18 mouse cellular contexts compared by ENCODE assay signal in genomic region chr1:131947997-131948525, GRCm38 (mm10). TPM values are rescaled to one million over a fixed set of nuclear protein-coding genes. Genes with fewer than 3 reads are reported as not detected.
DNase-seq lines count a peak whose midpoint lies in the region; ATAC-seq lines count a peak whose summit lies in the region.
"Had no signal": no experiment of that assay in that cellular context is flagged by ENCODE, and none has a peak within 500 bp of the region (broad histone marks: within the 10 kb centered on the region; RNA-seq: fewer than 3 reads in every experiment).

No protein-coding gene starts in this region.

- no peak overlapping the region for H3K4me3 ChIP-seq in forebrain, embryonic 10.5 days
- no peak overlapping the region for H3K4me3 ChIP-seq in forebrain, embryonic 14.5 days (ENCODE audit: low read depth, low read length)
- H3K4me3 ChIP-seq in kidney, embryonic 14.5 days (ENCODE audit: low read length): no peak overlapping the region
- H3K4me3 ChIP-seq in midbrain, embryonic 11.5 days (ENCODE audit: low read depth, low read length): no peak overlapping the region
- no peak overlapping the region for H3K4me3 ChIP-seq in midbrain, embryonic 13.5 days (replicated peaks)
- H3K4me3 ChIP-seq: heart, embryonic 15.5 days had no signal

- ATAC-seq in forebrain, embryonic 14.5 days: no peak
- ATAC-seq in kidney, embryonic 14.5 days (ENCODE audit: low FRiP score, low TSS enrichment): peak; percentile 87
- peak; percentile 54; the same call in 1 of the 2 replicates for ATAC-seq in midbrain, embryonic 11.5 days (ENCODE audit: low FRiP score)
- no peak for ATAC-seq in midbrain, embryonic 13.5 days
- peak; percentile 20; the same call in 1 of the 2 replicates for ATAC-seq in granulocyte monocyte progenitor cell, adult 5-6 weeks (replicated peaks; ENCODE audit: poor library complexity, severe bottlenecking)

- no peak for DNase-seq in forebrain, embryonic 10.5 days (ENCODE audit: extremely low spot score, low spot score)
- DNase-seq in forebrain, embryonic 14.5 days (ENCODE audit: low spot score): no peak
- no peak for DNase-seq in kidney, postnatal 36 days
- no peak for DNase-seq in midbrain, embryonic 11.5 days (ENCODE audit: low spot score, missing footprints)
- no peak for DNase-seq in urinary bladder, postnatal 4 days (ENCODE audit: low spot score in 2 of 2)
- DNase-seq: adrenal gland, postnatal 10 days; cerebellum, adult 2 months; embryo, embryonic 11 days; gastrocnemius, postnatal 14 days; left cerebral cortex, postnatal 4 days; lung, postnatal 4 days; right cerebral cortex, postnatal 14 days; thymus, postnatal 36 days had no signal

- peak overlapping the region; percentile 62; the same call in 1 of the 2 replicates for H3K27ac ChIP-seq in forebrain, embryonic 10.5 days
- no peak overlapping the region for H3K27ac ChIP-seq in forebrain, embryonic 14.5 days (ENCODE audit: low read depth, low read length)
- peak overlapping the region; percentile 48; the same call in 1 of the 2 replicates for H3K27ac ChIP-seq in kidney, embryonic 14.5 days (ENCODE audit: low read depth, low read length)
- H3K27ac ChIP-seq in midbrain, embryonic 11.5 days (ENCODE audit: low read depth, low read length): no peak overlapping the region
- H3K27ac ChIP-seq in midbrain, embryonic 13.5 days: no peak overlapping the region
- H3K27ac ChIP-seq: heart, embryonic 15.5 days had no signal

- no peaks in the 10 kb centered on the region for H3K27me3 ChIP-seq in forebrain, embryonic 10.5 days (ENCODE audit: poor library complexity, severe bottlenecking)
- H3K27me3 ChIP-seq in forebrain, embryonic 14.5 days (replicated peaks; ENCODE audit: control insufficient read depth, insufficient read depth, low read length): no peaks in the 10 kb centered on the region
- H3K27me3 ChIP-seq in kidney, embryonic 14.5 days (ENCODE audit: control insufficient read depth, insufficient read depth, low read length): no peaks in the 10 kb centered on the region
- no peaks in the 10 kb centered on the region for H3K27me3 ChIP-seq in midbrain, embryonic 11.5 days (ENCODE audit: control insufficient read depth, insufficient read depth, low read length)
- H3K27me3 ChIP-seq in midbrain, embryonic 13.5 days: no peaks in the 10 kb centered on the region
- H3K27me3 ChIP-seq: heart, embryonic 15.5 days had no signal

- H3K36me3 ChIP-seq in forebrain, embryonic 10.5 days (replicated peaks): no peaks in the 10 kb centered on the region
- H3K36me3 ChIP-seq in forebrain, embryonic 14.5 days (ENCODE audit: control insufficient read depth, insufficient read depth, low read length): no peaks in the 10 kb centered on the region
- no peaks in the 10 kb centered on the region for H3K36me3 ChIP-seq in kidney, embryonic 14.5 days (ENCODE audit: control insufficient read depth, insufficient read depth, low read length)
- no peaks in the 10 kb centered on the region for H3K36me3 ChIP-seq in midbrain, embryonic 11.5 days (ENCODE audit: control insufficient read depth, insufficient read depth, low read length)
- H3K36me3 ChIP-seq in midbrain, embryonic 13.5 days: no peaks in the 10 kb centered on the region
- H3K36me3 ChIP-seq: heart, embryonic 15.5 days had no signal

- no peak overlapping the region for H3K4me2 ChIP-seq in forebrain, embryonic 14.5 days (ENCODE audit: low read length)
- no peak overlapping the region for H3K4me2 ChIP-seq in kidney, embryonic 14.5 days (replicated peaks; ENCODE audit: low read depth, low read length)
- H3K4me2 ChIP-seq in midbrain, embryonic 11.5 days: no peak overlapping the region
- H3K4me2 ChIP-seq in midbrain, embryonic 13.5 days (replicated peaks): no peak overlapping the region
- H3K4me2 ChIP-seq: heart, embryonic 15.5 days; liver, embryonic 11.5 days had no signal

- 15% methylated on average over 1 of the region's 1 CpGs for WGBS in forebrain, embryonic 10.5 days
- 32% methylated on average over 1 of the region's 1 CpGs for WGBS in forebrain, embryonic 14.5 days
- 19% methylated on average over 1 of the region's 1 CpGs for WGBS in kidney, embryonic 14.5 days
- WGBS in midbrain, embryonic 11.5 days: 17% methylated on average over 1 of the region's 1 CpGs
- WGBS in midbrain, embryonic 13.5 days: 58% methylated on average over 1 of the region's 1 CpGs

- H3K9ac ChIP-seq in forebrain, embryonic 14.5 days (ENCODE audit: low read length): no peak overlapping the region
- H3K9ac ChIP-seq in kidney, embryonic 14.5 days (ENCODE audit: low read depth, low read length): no peak overlapping the region
- no peak overlapping the region for H3K9ac ChIP-seq in midbrain, embryonic 11.5 days (ENCODE audit: low read length)
- no peak overlapping the region for H3K9ac ChIP-seq in midbrain, embryonic 13.5 days (replicated peaks)
- H3K9ac ChIP-seq: heart, embryonic 15.5 days had no signal

- peaks cover 19% of the 10 kb centered on the region for H3K4me1 ChIP-seq in forebrain, embryonic 10.5 days
- no peaks in the 10 kb centered on the region for H3K4me1 ChIP-seq in forebrain, embryonic 14.5 days (ENCODE audit: control insufficient read depth, insufficient read depth, low read length)
- 0 out of 2 replicates have a peak, but pooled peaks cover 14% of the 10 kb centered on the region for H3K4me1 ChIP-seq in kidney, embryonic 14.5 days (ENCODE audit: control insufficient read depth, insufficient read depth, low read length)
- peaks cover 9% of the 10 kb centered on the region; the same call in 1 of the 2 replicates for H3K4me1 ChIP-seq in midbrain, embryonic 11.5 days (ENCODE audit: control insufficient read depth, insufficient read depth, low read length)
- peaks cover 10% of the 10 kb centered on the region for H3K4me1 ChIP-seq in midbrain, embryonic 13.5 days (replicated peaks)

- no peaks in the 10 kb centered on the region for H3K9me3 ChIP-seq in forebrain, embryonic 10.5 days
- no peaks in the 10 kb centered on the region for H3K9me3 ChIP-seq in forebrain, embryonic 14.5 days (replicated peaks; ENCODE audit: control insufficient read depth, low read length)
- H3K9me3 ChIP-seq in kidney, embryonic 14.5 days (ENCODE audit: control insufficient read depth, low read length): no peaks in the 10 kb centered on the region
- no peaks in the 10 kb centered on the region for H3K9me3 ChIP-seq in midbrain, embryonic 11.5 days (ENCODE audit: control insufficient read depth, low read length)
- no peaks in the 10 kb centered on the region for H3K9me3 ChIP-seq in midbrain, embryonic 13.5 days
- H3K9me3 ChIP-seq: heart, embryonic 15.5 days had no signal

RNA-seq across cellular contexts. Expression of gene Slc45a3, which starts 14.7 kb away (rescaled TPM):
- 9.0 and 9.3 TPM in 2 replicates for polyA plus RNA-seq in forebrain, embryonic 10.5 days (2016; fragmentation: Nextera tagmentation; extraction: Ambion mirVana)
- polyA plus RNA-seq in forebrain, embryonic 14.5 days (2014; fragmentation: Nextera tagmentation; extraction: Ambion mirVana): 1.5 and 1.8 TPM in 2 replicates
- 5.1 and 7.3 TPM in 2 replicates for polyA plus RNA-seq in kidney, embryonic 14.5 days (2014; fragmentation: Nextera tagmentation; extraction: Ambion mirVana)
- 19.5 and 20.5 TPM in 2 replicates for polyA plus RNA-seq in midbrain, embryonic 11.5 days (2014; fragmentation: Nextera tagmentation; extraction: Ambion mirVana)
- 9.5 and 12.9 TPM in 2 replicates for polyA plus RNA-seq in midbrain, embryonic 13.5 days (2015; fragmentation: Nextera tagmentation; extraction: Ambion mirVana)
- total RNA-seq in granulocyte monocyte progenitor cell, adult 5-6 weeks (2014; fragmentation: Nextera tagmentation): 1.1 and 4.0 TPM in 2 replicates
- 0.65 and 0.82 TPM in 2 replicates for total RNA-seq in granulocyte monocyte progenitor cell, adult 5-6 weeks (2017)

RNA-seq across cellular contexts. Expression of gene Nucks1, which starts 37.7 kb away (rescaled TPM):
- 120 and 122 TPM in 2 replicates for polyA plus RNA-seq in forebrain, embryonic 10.5 days (2016; fragmentation: Nextera tagmentation; extraction: Ambion mirVana)
- 33.0 and 37.4 TPM in 2 replicates for polyA plus RNA-seq in forebrain, embryonic 14.5 days (2014; fragmentation: Nextera tagmentation; extraction: Ambion mirVana)
- polyA plus RNA-seq in kidney, embryonic 14.5 days (2014; fragmentation: Nextera tagmentation; extraction: Ambion mirVana): 67.3 and 95.9 TPM in 2 replicates
- polyA plus RNA-seq in midbrain, embryonic 11.5 days (2014; fragmentation: Nextera tagmentation; extraction: Ambion mirVana): 61.3 and 63.1 TPM in 2 replicates
- 60.4 and 69.2 TPM in 2 replicates for polyA plus RNA-seq in midbrain, embryonic 13.5 days (2015; fragmentation: Nextera tagmentation; extraction: Ambion mirVana)
- total RNA-seq in granulocyte monocyte progenitor cell, adult 5-6 weeks (2014; fragmentation: Nextera tagmentation): 147 and 170 TPM in 2 replicates
- total RNA-seq in granulocyte monocyte progenitor cell, adult 5-6 weeks (2017): 341 and 364 TPM in 2 replicates

RNA-seq across cellular contexts. Expression of gene Elk4, which starts 59.3 kb away (rescaled TPM):
- polyA plus RNA-seq in forebrain, embryonic 10.5 days (2016; fragmentation: Nextera tagmentation; extraction: Ambion mirVana): 12.0 and 13.8 TPM in 2 replicates
- 14.8 and 17.0 TPM in 2 replicates for polyA plus RNA-seq in forebrain, embryonic 14.5 days (2014; fragmentation: Nextera tagmentation; extraction: Ambion mirVana)
- 35.4 and 37.3 TPM in 2 replicates for polyA plus RNA-seq in kidney, embryonic 14.5 days (2014; fragmentation: Nextera tagmentation; extraction: Ambion mirVana)
- polyA plus RNA-seq in midbrain, embryonic 11.5 days (2014; fragmentation: Nextera tagmentation; extraction: Ambion mirVana): 17.2 and 19.5 TPM in 2 replicates
- 10.9 and 12.6 TPM in 2 replicates for polyA plus RNA-seq in midbrain, embryonic 13.5 days (2015; fragmentation: Nextera tagmentation; extraction: Ambion mirVana)
- total RNA-seq in granulocyte monocyte progenitor cell, adult 5-6 weeks (2014; fragmentation: Nextera tagmentation): 83.3 and 104 TPM in 2 replicates
- 51.9 and 63.8 TPM in 2 replicates for total RNA-seq in granulocyte monocyte progenitor cell, adult 5-6 weeks (2017)

Comparison
In these comparisons a context has a peak if more than half of its experiments do, and no peak if none do; other contexts are left out.
1. H3K27ac ChIP-seq: peak in forebrain, embryonic 10.5 days (single experiment) and kidney, embryonic 14.5 days (single experiment); none in forebrain, embryonic 14.5 days (single experiment), midbrain, embryonic 11.5 days (single experiment) and midbrain, embryonic 13.5 days (single experiment).
2. ATAC-seq: peak in kidney, embryonic 14.5 days (single experiment), midbrain, embryonic 11.5 days (single experiment) and granulocyte monocyte progenitor cell, adult 5-6 weeks (single experiment); none in forebrain, embryonic 14.5 days (single experiment) and midbrain, embryonic 13.5 days (single experiment).